Mouse (Mus musculus) spleen, postnatal 0 days (tissue): Measurements from ENCODE around the gene Pgrmc2. TPM values are rescaled to one million over a fixed set of nuclear protein-coding genes. Genes with fewer than 3 reads are reported as not detected.

ENCODE experiments used
- polyA plus RNA-seq: library from polyadenylated mRNA; unstranded; fragments of >200 nt; fragmentation: Nextera tagmentation; extraction: Ambion mirVana; gene quantifications from 2 replicates; pipeline ENCODE4 v1.2.1, GENCODE M21; 2015

The Pgrmc2 gene
- 22.0 and 22.3 TPM in 2 replicates for polyA plus RNA-seq

GRCm38 (mm10) chr3:41082885-41083789 is at the start of gene Pgrmc2:
Gene Pgrmc2, minus strand, starts transcription at chr3:41083046.

Other genes starting within 250 kb of the Pgrmc2 start
- 5.5 and 6.3 TPM in 2 replicates for gene Mfsd8, start 236.2 kb downstream of the Pgrmc2 start, polyA plus RNA-seq
- gene Abhd18, start 236.1 kb downstream of the Pgrmc2 start, polyA plus RNA-seq, result 5.6 and 6.1 TPM in 2 replicates
- 0.07 TPM in 2 replicates for gene 1700034I23Rik, start 180.5 kb downstream of the Pgrmc2 start, polyA plus RNA-seq
- 10.5 and 10.9 TPM in 2 replicates for gene Larp1b, start 133.2 kb downstream of the Pgrmc2 start, polyA plus RNA-seq